Mouse (Mus musculus) forelimb bud, embryonic 11.5 days (tissue): Measurements from ENCODE around the gene Rnf224.
"Not testable (repeated sequence)": the region's sequence is repeated elsewhere in the genome, so short reads cannot be mapped to it uniquely, and the experiment has no call there.

Experiments used
- DNase-seq: peaks from one replicate; pipeline ENCODE4 v3.0.0-alpha.2; 2012; ENCODE audit warnings: low read depth, low spot score

The Rnf224 gene

DNA sequence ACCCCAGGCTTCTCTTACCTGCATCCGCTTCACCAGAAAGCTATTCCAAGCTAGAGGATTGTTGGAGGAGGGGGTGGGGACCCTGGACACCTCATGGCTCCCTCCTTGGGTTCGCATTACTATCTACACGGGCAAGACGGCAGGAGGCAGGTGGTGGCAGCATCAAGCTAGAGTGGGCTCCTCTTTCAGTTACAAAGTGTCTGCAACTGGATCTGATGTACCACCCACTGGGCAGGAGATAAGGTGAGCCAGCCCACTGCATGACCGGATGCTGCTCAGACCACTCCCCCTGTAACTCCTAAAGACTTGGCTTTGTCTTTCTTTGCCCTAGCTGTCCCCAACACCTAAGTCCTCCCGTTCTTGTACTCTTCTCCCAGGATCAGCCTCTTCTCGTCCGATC lies at the start of gene Rnf224:
Gene Rnf224 (minus strand): TSS at position 174 of the 400 bp plus-strand sequence.
- no peak for DNase-seq

- DNase-seq: no peak
These were observed 49.7 kb upstream of the Rnf224 start for GRCm38 (mm10) chr2:25286314-25286713.

GRCm38 (mm10) chr2:25285551-25285950 lies 49.0 kb upstream of the Rnf224 start:
- no peak for DNase-seq

DNA sequence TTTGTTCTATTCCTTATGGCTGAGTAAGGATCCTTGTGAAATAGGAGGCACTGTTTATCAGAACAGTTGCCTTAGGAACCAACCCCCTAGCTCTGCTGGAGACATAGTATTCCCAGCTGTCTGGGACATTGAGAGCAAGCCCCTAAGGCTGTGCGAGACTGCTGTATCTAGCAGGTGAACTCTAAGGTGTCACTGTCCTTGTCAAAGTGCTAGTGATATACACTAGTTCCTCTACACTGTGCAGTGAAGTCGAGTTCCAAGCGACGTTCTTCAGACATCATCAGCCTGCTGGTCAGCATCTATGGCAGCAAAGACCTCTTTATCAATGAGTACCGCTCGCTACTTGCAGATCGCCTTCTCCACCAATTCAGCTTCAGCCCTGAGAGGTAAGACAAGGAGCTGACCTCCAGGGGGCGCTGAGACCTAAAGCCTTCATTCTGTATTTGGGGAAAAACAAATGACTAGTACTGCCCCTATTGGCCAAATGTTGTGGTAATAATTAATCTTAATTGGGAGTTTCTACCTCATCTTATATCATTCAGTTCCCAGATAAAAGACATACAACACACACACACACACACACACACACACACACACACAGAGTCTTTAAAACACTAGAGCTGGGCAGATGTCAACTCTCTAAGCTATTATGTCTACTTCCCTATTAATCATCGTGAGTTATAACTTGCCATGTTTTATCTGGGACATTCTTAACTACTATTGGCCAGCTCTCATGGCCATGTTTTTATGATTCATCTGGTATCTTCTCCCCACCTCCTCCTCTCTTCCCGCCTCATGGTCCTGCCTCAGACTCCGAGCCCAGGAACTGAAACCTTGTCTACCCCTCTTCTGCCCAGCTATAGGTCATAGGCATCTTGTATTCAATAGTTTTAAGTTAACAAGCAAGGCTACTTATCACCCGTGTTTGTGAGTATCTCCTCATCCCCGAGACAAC lies 42.6 kb upstream of the Rnf224 start:
- DNase-seq: peak; percentile 76

DNA sequence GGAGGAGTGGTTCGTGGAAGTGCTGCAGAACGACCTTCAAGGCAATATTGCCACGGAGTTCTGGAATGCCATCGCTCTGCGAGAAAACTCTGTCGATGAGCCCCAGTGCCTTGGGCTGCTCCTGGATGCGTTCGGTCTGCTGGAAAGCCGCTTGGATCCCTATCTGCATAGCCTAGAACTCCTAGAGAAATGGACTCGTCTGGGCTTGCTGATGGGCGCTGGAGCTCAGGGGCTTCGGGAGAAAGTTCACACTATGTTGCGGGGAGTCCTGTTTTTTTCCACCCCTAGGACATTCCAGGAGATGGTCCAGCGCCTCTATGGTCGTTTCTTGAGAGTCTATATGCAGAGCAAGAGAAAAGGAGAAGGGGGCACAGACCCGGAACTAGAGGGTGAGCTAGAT lies 36.4 kb upstream of the Rnf224 start:
- DNase-seq: no peak

- DNase-seq: no peak
These were observed 35.9 kb upstream of the Rnf224 start for GRCm38 (mm10) chr2:25272515-25272914.

DNA sequence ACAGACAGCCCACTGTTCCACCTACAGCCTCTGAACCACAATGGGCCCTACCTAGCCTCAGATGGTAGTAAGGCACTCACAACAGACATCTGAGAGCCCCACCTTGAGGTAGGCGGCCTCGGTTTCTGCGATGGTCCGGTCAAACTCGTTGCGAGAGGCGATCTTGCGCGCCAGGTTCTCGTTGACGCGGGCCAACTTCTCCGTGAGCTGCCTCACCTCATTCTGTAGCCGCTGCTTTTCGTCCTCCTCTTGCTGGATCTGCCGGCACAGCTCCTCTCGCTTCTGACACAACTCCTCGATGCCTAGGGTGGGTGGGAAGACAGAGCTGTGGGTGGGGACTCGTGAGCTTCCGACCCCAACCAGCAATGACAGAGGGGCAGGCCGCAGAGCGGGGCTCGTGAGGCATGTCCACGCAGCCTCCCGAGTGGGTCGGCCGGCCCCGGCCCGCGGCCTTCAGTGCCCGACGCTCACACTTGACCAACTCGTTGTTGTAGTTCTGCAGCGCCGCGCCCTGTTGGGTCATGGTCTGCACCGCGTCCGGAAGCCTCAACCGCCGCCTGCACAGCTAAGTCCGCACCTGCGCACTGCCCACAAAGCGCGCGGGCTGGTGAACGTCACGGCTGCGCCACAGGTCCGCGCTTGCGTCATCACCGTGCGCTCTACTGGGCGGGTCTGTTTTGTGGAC lies 35.4 kb upstream of the Rnf224 start, which contains the start of the genes Ssna1 and Anapc2:
Gene Ssna1 (minus strand): TSS at position 612 of the 685 bp plus-strand sequence.
Gene Anapc2 (plus strand): TSS at position 652 of the 685 bp plus-strand sequence.
- peak; percentile 97 for DNase-seq

- DNase-seq: no peak
These were observed 31.2 kb upstream of the Rnf224 start for GRCm38 (mm10) chr2:25267746-25268309.

DNA sequence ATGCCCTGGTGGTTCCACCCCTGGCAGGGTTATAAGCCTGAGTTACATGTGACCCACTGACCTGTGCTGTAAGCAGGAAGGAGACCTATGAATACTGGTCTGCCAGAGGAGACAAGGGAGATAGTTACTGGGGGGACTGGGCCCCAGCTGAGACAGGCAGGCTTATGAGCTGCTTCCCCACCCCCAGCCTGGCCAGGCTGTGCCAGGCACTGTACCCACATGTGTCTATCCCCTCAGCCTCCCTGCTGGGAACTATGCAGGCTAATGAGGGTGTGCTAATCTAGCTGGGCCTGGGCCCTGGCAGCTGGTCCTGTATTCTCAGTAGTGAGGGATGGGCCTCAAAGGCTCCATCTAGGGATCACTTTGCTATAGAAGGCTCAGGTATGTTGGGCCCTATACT lies 30.7 kb upstream of the Rnf224 start:
- DNase-seq: no peak

DNA sequence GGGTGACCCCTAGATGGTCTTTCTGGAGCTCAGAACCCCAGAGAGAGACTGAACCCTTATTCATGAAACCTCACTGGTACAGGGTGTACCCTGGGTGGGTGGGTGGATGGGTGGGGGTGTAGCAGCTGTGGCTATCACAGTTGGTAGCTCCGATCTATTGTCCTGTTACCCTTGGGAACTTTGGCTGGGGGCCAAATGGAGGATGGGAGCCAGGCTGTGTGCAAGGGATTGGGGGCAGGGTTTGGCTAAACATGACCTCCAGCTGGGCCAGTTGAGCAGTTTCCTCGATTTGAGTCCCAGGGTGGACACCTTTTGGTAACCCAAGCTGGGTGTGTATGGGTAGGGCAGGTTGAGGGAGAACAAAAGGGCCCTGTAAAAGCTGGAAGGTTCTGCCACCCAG lies 30.1 kb upstream of the Rnf224 start:
- no peak for DNase-seq

DNA sequence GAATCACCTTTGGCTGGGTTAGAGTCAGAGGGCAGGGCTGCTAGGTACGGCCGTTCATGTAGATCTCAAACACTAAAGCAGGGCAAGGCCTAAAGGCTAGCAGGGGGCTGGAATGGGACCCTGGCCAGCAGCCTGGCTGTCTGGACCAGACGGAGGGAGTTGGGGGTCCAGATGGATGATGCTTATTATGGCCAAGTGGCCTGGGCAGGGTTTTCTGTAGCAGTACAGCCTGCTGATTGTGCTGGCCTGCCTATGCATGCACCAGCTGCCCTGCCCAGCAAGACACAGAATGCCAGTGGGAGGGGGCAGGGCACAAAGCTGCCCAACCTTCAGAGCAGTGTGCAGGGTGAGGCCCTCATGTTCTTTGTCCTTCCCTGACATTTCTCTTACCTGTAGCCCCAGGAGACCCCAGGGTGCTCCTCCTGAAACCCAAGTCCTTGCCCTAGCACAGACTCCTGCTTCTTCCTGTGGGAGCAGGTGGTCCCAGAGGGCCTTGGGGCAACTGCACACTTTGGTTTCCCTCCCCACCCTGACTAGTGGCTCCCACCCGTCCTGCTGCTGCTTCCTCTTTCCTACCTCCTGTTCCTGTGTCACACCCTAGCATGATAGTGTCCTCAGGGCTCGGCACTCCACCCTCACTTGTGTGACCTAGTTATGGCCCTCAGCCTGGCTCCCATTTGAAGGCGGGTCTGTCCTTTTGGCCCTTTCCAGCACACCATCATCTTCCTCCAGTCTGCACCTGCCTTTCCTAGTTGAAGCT lies 29.5 kb upstream of the Rnf224 start:
- no peak for DNase-seq

GRCm38 (mm10) chr2:25264851-25265250 lies 28.3 kb upstream of the Rnf224 start:
- no peak for DNase-seq

GRCm38 (mm10) chr2:25264286-25264660 lies 27.7 kb upstream of the Rnf224 start:
- DNase-seq: no peak

DNA sequence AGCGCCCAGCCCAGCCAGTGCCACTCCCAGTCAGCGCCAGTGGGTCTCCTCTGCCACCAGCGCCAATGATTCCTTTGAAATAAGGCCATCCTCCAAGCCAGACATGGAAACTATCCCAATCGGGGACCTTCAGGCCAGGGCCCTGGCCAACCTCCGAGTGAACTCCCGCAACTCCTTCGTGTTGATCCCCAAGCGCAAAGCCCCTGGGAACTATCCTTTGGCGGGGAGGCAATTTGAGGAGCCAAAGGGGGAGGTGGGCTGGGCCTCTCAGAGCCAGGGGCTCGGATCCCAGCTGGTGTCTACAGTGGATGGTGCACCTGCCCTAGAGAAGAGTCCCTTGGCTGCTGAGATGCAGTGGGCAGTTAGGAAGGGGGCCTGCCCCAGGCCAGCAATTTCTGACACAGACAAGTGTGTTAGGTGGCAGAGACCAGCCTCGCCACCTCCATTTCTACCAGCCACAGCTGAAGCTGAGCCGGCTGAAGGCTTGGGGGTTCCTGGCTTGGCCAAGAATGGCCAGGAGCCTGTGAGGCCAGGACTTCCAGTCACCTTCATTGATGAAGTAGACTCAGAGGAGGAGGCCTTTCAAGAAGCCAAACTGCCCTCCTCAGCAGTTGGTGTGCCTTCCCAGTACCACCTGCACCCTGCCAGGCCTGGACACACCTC lies 27.2 kb upstream of the Rnf224 start:
- no peak for DNase-seq

DNA sequence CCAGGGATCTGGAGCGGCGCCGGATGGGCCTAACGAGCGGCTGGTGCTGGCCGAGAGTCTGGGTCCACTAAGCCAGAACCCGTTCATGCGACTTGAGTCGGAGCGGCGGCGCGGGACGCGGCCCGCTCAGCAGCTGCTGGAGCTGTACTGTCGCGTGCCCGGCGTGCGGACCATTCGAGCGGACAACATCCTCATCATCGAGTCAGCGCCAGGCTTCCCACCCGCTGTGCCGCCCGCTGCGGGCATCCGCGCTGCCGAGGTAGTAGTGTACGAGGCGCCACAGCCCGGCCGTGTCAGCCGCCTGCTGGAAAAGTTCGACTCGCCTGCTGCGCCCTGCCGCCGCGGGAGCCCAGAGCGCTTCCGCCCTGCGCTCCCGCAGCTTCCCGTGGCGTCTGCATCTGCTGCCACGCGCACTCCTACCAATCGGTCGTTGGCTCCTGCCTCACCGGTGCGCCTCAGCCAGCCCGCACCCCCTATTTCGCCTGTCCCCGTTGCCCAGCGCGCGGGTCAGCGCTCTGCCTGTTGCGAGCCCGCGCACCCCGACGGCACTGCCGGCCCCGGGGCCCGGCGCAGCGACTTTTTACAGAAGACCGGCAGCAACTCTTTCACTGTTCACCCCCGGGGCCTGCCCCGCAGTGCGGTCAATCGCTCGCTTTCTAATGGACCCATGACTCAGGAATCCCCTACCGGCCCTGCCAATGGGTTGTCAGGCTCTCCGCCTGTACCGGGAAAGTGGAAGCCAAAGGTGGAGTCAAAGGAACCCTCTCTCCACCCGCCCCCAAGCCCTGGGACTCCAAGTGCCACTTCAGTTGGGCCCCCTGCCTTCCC lies 26.4 kb upstream of the Rnf224 start:
- peak; percentile 24 for DNase-seq

- peak; percentile 96 for DNase-seq
These were observed 25.7 kb upstream of the Rnf224 start, which contains the start of gene Tprn for GRCm38 (mm10) chr2:25262291-25262767. Gene Tprn, plus strand, starts transcription at chr2:25262618.

DNA sequence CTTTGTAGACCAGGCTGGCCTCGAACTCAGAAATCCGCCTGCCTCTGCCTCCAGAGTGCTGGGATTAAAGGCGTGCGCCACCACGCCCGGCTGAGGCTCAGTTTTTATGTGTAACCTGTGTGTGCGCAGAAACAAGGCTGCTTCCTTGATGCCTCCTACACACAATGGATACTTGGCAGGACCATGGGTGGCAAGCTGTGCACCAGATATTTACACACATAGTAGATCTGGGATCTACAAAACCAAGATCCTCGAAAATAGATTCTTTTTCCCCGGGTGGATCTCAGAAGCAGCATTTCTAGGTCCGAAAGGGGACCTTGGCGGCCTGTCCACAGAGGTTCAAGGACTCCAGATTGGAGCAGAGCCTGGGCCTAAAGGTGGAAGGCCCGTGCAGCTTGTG lies 25.3 kb upstream of the Rnf224 start:
- no peak for DNase-seq

- DNase-seq: no peak
These were observed 22.3 kb upstream of the Rnf224 start for GRCm38 (mm10) chr2:25258887-25259286.

- DNase-seq: not testable (repeated sequence)
These were observed 20.7 kb upstream of the Rnf224 start for GRCm38 (mm10) chr2:25257250-25257649.
